Mouse (Mus musculus) midbrain, embryonic 13.5 days (tissue): Measurements from ENCODE around the gene Top2a. TPM values are rescaled to one million over a fixed set of nuclear protein-coding genes. Genes with fewer than 3 reads are reported as not detected.

Source experiments
- ATAC-seq: fragments of 200-750 bp; cut with Nextera tagmentation; 2 replicates; pipeline ENCODE4 v1.8.0; 2017; ENCODE audit warnings: mild to moderate bottlenecking, moderate TSS enrichment, moderate library complexity
- H3K27ac ChIP-seq: fragments of 300-500 bp; sonication (generic); 2 replicates; pipeline ENCODE4 v1.5.1; 2015; ENCODE audit warnings: inconsistent platforms, mild to moderate bottlenecking, moderate library complexity
- H3K27me3 ChIP-seq: fragments of 300-500 bp; sonication (generic); 2 replicates; pipeline ENCODE4 v1.6.1; 2015; ENCODE audit warnings: mild to moderate bottlenecking, inconsistent platforms
- H3K36me3 ChIP-seq: fragments of 300-500 bp; sonication (generic); 2 replicates; pipeline ENCODE4 v1.6.1; 2015; ENCODE audit warnings: mild to moderate bottlenecking, inconsistent platforms
- H3K4me1 ChIP-seq: fragments of 300-500 bp; sonication (generic); replicated peaks from 2 replicates; pipeline ENCODE4 v1.6.1; 2015; ENCODE audit warnings: inconsistent platforms
- H3K4me2 ChIP-seq: fragments of 300-500 bp; sonication (generic); replicated peaks from 2 replicates; pipeline ENCODE4 v1.6.1; 2015; ENCODE audit warnings: moderate library complexity, mild to moderate bottlenecking, inconsistent platforms
- H3K4me3 ChIP-seq: fragments of 300-500 bp; sonication (generic); replicated peaks from 2 replicates; pipeline ENCODE4 v1.5.1; 2015; ENCODE audit warnings: mild to moderate bottlenecking, inconsistent platforms
- H3K9ac ChIP-seq: fragments of 300-500 bp; sonication (generic); replicated peaks from 2 replicates; pipeline ENCODE4 v1.6.1; 2015; ENCODE audit warnings: mild to moderate bottlenecking, inconsistent platforms
- H3K9me3 ChIP-seq: fragments of 300-500 bp; sonication (generic); 2 replicates; pipeline ENCODE4 v1.6.1; 2016; ENCODE audit warnings: mild to moderate bottlenecking, inconsistent platforms
- WGBS: fragments of 180-500 bp; shearing (Covaris S2); methylation state at CpG from one replicate; pipeline ENCODE4 v1.1.7; 2015; 5-methylcytosine and 5-hydroxymethylcytosine counted together
- polyA plus RNA-seq: library from polyadenylated mRNA; unstranded; fragments of >200 nt; fragmentation: Nextera tagmentation; extraction: Ambion mirVana; gene quantifications from 2 replicates; pipeline ENCODE4 v1.2.1, GENCODE M21; 2015

The Top2a gene
- polyA plus RNA-seq, 1 experiment from 2014 or later: 118 TPM

- WGBS: under 1% methylated on average over 43 of the region's 43 CpGs
- Histone ChIP-seq H3K4me1 (peaks cover 69% of the 10 kb centered on the region), H3K9ac (peak overlapping the region; percentile 75), H3K4me3 (peak overlapping the region; percentile 58), H3K9me3 (no peaks in the 10 kb centered on the region), H3K4me2 (peak overlapping the region; percentile 98), H3K27ac (peak overlapping the region; percentile 39), H3K27me3 (peaks cover 22% of the 10 kb centered on the region), H3K36me3 (no peaks in the 10 kb centered on the region)
- peak; percentile 46 for ATAC-seq
Observed at GRCm38 (mm10) chr11:98959437-98960312, 64.3 kb downstream of the Top2a start.

- no peak overlapping the region for H3K4me3 ChIP-seq
- no peak overlapping the region for H3K4me2 ChIP-seq
- H3K9ac ChIP-seq: no peak overlapping the region
- H3K36me3 ChIP-seq: no peaks in the 10 kb centered on the region
- H3K9me3 ChIP-seq: no peaks in the 10 kb centered on the region
- H3K27me3 ChIP-seq: peaks cover 10% of the 10 kb centered on the region
- H3K27ac ChIP-seq: no peak overlapping the region
- 85% methylated on average over 9 of the region's 10 CpGs for WGBS
- peaks cover 55% of the 10 kb centered on the region for H3K4me1 ChIP-seq
- ATAC-seq: no peak
Observed at GRCm38 (mm10) chr11:98956340-98956739, 67.6 kb downstream of the Top2a start.

- no peak for ATAC-seq
- WGBS: 46% methylated on average over 5 of the region's 7 CpGs
- no peak overlapping the region; the same call in 1 of the 2 replicates for H3K27ac ChIP-seq
Observed at GRCm38 (mm10) chr11:98955707-98956235, 68.2 kb downstream of the Top2a start.

GRCm38 (mm10) chr11:98954801-98955706 lies 68.9 kb downstream of the Top2a start:
- Histone ChIP-seq H3K9ac (0 out of 2 replicates have a peak overlapping the region, but pooled peaks have one; percentile 30), H3K9me3 (no peaks in the 10 kb centered on the region), H3K4me2 (peak overlapping the region; percentile 39), H3K36me3 (no peaks in the 10 kb centered on the region), H3K27ac (peak overlapping the region; percentile 70), H3K27me3 (0 out of 2 replicates have a peak, but pooled peaks cover 4% of the 10 kb centered on the region), H3K4me3 (no peak overlapping the region), H3K4me1 (peaks cover 46% of the 10 kb centered on the region)
- ATAC-seq: peak; percentile 19; the same call in 1 of the 2 replicates
- 16% methylated on average over 15 of the region's 17 CpGs for WGBS

More at GRCm38 (mm10) chr11:98955707-98956235, 68.2 kb downstream of the Top2a start:
- Histone ChIP-seq H3K9ac (no peak overlapping the region), H3K4me2 (no peak overlapping the region), H3K9me3 (no peaks in the 10 kb centered on the region), H3K4me1 (peaks cover 53% of the 10 kb centered on the region), H3K27me3 (0 out of 2 replicates have a peak, but pooled peaks cover 4% of the 10 kb centered on the region), H3K36me3 (no peaks in the 10 kb centered on the region), H3K4me3 (no peak overlapping the region)

GRCm38 (mm10) chr11:98954373-98954772 lies 69.6 kb downstream of the Top2a start:
- no peaks in the 10 kb centered on the region for H3K36me3 ChIP-seq
- peak; percentile 51 for ATAC-seq
- H3K9ac ChIP-seq: 0 out of 2 replicates have a peak overlapping the region, but pooled peaks have one; percentile 30
- 0 out of 2 replicates have a peak, but pooled peaks cover 4% of the 10 kb centered on the region for H3K27me3 ChIP-seq
- H3K27ac ChIP-seq: peak overlapping the region; percentile 70
- H3K4me2 ChIP-seq: peak overlapping the region; percentile 39
- no peak overlapping the region for H3K4me3 ChIP-seq
- H3K4me1 ChIP-seq: peaks cover 46% of the 10 kb centered on the region
- WGBS: 9% methylated on average over 10 of the region's 10 CpGs
- H3K9me3 ChIP-seq: no peaks in the 10 kb centered on the region

GRCm38 (mm10) chr11:98953835-98954320 lies 70.1 kb downstream of the Top2a start:
- no peaks in the 10 kb centered on the region for H3K36me3 ChIP-seq
- 39% methylated on average over 13 of the region's 13 CpGs for WGBS
- peaks cover 45% of the 10 kb centered on the region for H3K4me1 ChIP-seq
- H3K27ac ChIP-seq: no peak overlapping the region
- ATAC-seq: no peak
- H3K4me2 ChIP-seq: peak overlapping the region; percentile 39
- no peaks in the 10 kb centered on the region for H3K9me3 ChIP-seq
- H3K9ac ChIP-seq: no peak overlapping the region
- H3K4me3 ChIP-seq: no peak overlapping the region
- 0 out of 2 replicates have a peak, but pooled peaks cover 4% of the 10 kb centered on the region for H3K27me3 ChIP-seq

- Histone ChIP-seq H3K4me2 (no peak overlapping the region), H3K9me3 (no peaks in the 10 kb centered on the region), H3K9ac (no peak overlapping the region), H3K36me3 (no peaks in the 10 kb centered on the region), H3K27ac (no peak overlapping the region), H3K4me1 (peaks cover 45% of the 10 kb centered on the region), H3K27me3 (0 out of 2 replicates have a peak, but pooled peaks cover 4% of the 10 kb centered on the region), H3K4me3 (no peak overlapping the region)
- WGBS: 7% methylated on average over 2 of the region's 2 CpGs
- ATAC-seq: no peak
Observed at GRCm38 (mm10) chr11:98953361-98953760, 70.6 kb downstream of the Top2a start.

GRCm38 (mm10) chr11:98952736-98953135 lies 71.3 kb downstream of the Top2a start:
- no peak overlapping the region for H3K4me2 ChIP-seq
- H3K9me3 ChIP-seq: no peaks in the 10 kb centered on the region
- 74% methylated on average over 2 of the region's 2 CpGs for WGBS
- H3K27me3 ChIP-seq: 0 out of 2 replicates have a peak, but pooled peaks cover 4% of the 10 kb centered on the region
- H3K27ac ChIP-seq: no peak overlapping the region; the same call in 1 of the 2 replicates
- H3K9ac ChIP-seq: no peak overlapping the region
- H3K4me1 ChIP-seq: peaks cover 45% of the 10 kb centered on the region
- H3K36me3 ChIP-seq: no peaks in the 10 kb centered on the region
- H3K4me3 ChIP-seq: no peak overlapping the region
- no peak for ATAC-seq

- Histone ChIP-seq H3K4me2 (no peak overlapping the region), H3K36me3 (no peaks in the 10 kb centered on the region), H3K4me3 (no peak overlapping the region), H3K27ac (no peak overlapping the region), H3K9me3 (no peaks in the 10 kb centered on the region), H3K4me1 (peaks cover 45% of the 10 kb centered on the region), H3K27me3 (0 out of 2 replicates have a peak, but pooled peaks cover 4% of the 10 kb centered on the region), H3K9ac (no peak overlapping the region)
- 92% methylated on average over 1 of the region's 1 CpGs for WGBS
- ATAC-seq: no peak
Observed at GRCm38 (mm10) chr11:98952111-98952510, 71.9 kb downstream of the Top2a start.

- peak overlapping the region; percentile 62 for H3K27ac ChIP-seq
- ATAC-seq: peak; percentile 44
- peaks cover 45% of the 10 kb centered on the region for H3K4me1 ChIP-seq
- 0 out of 2 replicates have a peak overlapping the region, but pooled peaks have one; percentile 23 for H3K9ac ChIP-seq
- H3K4me3 ChIP-seq: no peak overlapping the region
- H3K27me3 ChIP-seq: 0 out of 2 replicates have a peak, but pooled peaks cover 4% of the 10 kb centered on the region
- 66% methylated on average over 16 of the region's 16 CpGs for WGBS
- no peak overlapping the region for H3K4me2 ChIP-seq
- H3K9me3 ChIP-seq: no peaks in the 10 kb centered on the region
- H3K36me3 ChIP-seq: no peaks in the 10 kb centered on the region
Observed at GRCm38 (mm10) chr11:98951026-98951906, 72.7 kb downstream of the Top2a start.
